Mouse (Mus musculus) heart, adult 2 months (tissue): ENCODE measurements at regions not wholly inside any gene's neighbourhood (a gene's known extent, or its start where the extent isn't known, plus 50 kb on each side); places are given as distances from the start of the nearest gene placed in this dataset.
A peak's percentile ranks its signal among the peaks of the same experiment; 100 is the strongest.

Experiments
- DNase-seq, 2 experiments: peaks; one replicate each; pipeline ENCODE4 v3.0.0; 2021
- H3K27ac ChIP-seq: fragments of 200-600 bp; 2 replicates; pipeline ENCODE4 v1.8.1; 2022
- H3K27me3 ChIP-seq: fragments of 200-500 bp; 2 replicates; pipeline ENCODE4 v1.6.1; 2012; ENCODE audit warnings: mild to moderate bottlenecking, low read length, inconsistent platforms, mixed read lengths; ENCODE audit not compliant: control insufficient read depth, insufficient read depth
- H3K36me3 ChIP-seq: fragments of 200-500 bp; 2 replicates; pipeline ENCODE4 v1.6.1; 2012; ENCODE audit warnings: low read length, inconsistent platforms; ENCODE audit not compliant: control insufficient read depth, insufficient read depth
- H3K4me1 ChIP-seq: fragments of 200-500 bp; 2 replicates; pipeline ENCODE4 v1.6.1; 2011; ENCODE audit warnings: low read length; ENCODE audit not compliant: control insufficient read depth, insufficient read depth
- H3K4me3 ChIP-seq: fragments of 200-600 bp; 2 replicates; pipeline ENCODE4 v1.8.1; 2022
- H3K79me2 ChIP-seq: fragments of 200-500 bp; replicated peaks from 2 replicates; pipeline ENCODE4 v1.6.1; 2012; ENCODE audit warnings: mild to moderate bottlenecking, inconsistent platforms, low read length, moderate library complexity, mixed read lengths; ENCODE audit not compliant: control insufficient read depth, insufficient read depth
- H3K9ac ChIP-seq: fragments of 200-500 bp; 2 replicates; pipeline ENCODE4 v1.6.1; 2012; ENCODE audit warnings: low read depth, mild to moderate bottlenecking, control low read depth, inconsistent platforms, low read length, mixed read lengths
- CTCF ChIP-seq: fragments of 200-600 bp; IDR thresholded peaks from 2 replicates; pipeline ENCODE4 v1.8.1; 2022; ENCODE audit warnings: antibody characterized with exemption, mild to moderate bottlenecking, moderate library complexity
- EP300 ChIP-seq: fragments of 200-500 bp; IDR thresholded peaks from 2 replicates; pipeline ENCODE4 v1.6.1; 2011; ENCODE audit warnings: low read depth, low read length, control low read depth; ENCODE audit not compliant: insufficient read depth
- POLR2A ChIP-seq: fragments of 200-500 bp; IDR thresholded peaks from 2 replicates; pipeline ENCODE4 v1.6.1; 2011; ENCODE audit warnings: mild to moderate bottlenecking, low read depth, low read length, control low read depth; ENCODE audit not compliant: insufficient read depth
- WGBS: fragments of 180-500 bp; shearing (Covaris S2); methylation state at CpG from one replicate; pipeline ENCODE4 v1.1.7; 2018; 5-methylcytosine and 5-hydroxymethylcytosine counted together
- intact Hi-C: fragments of 180-260 bp; cut with DNase I; formaldehyde crosslinking; loops from one replicate; pipeline ENCODE4 v1.15.1; 2025

DNA sequence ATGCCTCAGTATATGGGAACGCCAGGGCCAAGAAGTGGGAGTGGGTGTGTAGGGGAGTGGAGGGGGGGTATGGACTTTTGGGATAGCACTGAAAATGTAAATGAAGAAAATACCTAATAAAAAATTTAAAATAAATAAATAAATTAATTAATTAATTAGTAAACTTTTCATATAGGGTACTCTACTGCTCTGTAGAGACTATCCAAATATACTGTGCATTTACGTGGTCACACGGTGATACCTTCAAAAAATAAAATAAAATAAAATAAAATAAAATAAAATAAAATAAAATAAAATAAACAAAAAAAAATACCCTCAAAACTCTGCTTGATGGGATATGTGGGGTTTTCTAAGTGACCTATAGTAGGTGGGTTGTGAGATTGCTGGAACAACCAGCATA, 479.2 kb upstream of the Atp2b1 start:
- no peaks in the 10 kb centered on the region for H3K79me2 ChIP-seq
- no peak for DNase-seq
- H3K4me3 ChIP-seq: no peak overlapping the region
- no peaks in the 10 kb centered on the region for H3K36me3 ChIP-seq
- no peak overlapping the region for H3K9ac ChIP-seq
- no peak overlapping the region for H3K27ac ChIP-seq
- TF ChIP-seq CTCF (no peak), EP300 (no peak), POLR2A (no peak)
- H3K27me3 ChIP-seq: no peaks in the 10 kb centered on the region
- 94% methylated on average over 3 of the region's 3 CpGs for WGBS
- H3K4me1 ChIP-seq: no peaks in the 10 kb centered on the region
- intact Hi-C loops: no loop called here

DNA sequence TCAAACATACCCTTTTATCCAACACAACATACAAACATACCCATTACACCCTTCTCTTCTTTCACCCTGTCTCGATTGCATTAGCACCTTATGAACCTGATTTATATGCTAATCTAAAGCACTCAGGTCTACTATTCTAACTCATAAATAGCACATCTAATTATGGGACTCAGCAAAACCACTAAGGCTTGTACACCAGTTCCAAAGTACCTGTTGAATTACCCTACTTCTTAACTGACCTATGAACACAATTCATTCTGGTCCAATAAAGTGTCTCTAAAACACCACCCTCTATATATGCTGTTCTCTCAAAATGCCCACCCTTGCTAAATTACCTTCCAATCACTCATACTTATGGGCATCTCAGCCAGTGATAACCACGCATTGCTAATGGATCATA, 452.7 kb upstream of the Atp2b1 start:
- H3K4me1 ChIP-seq: no peaks in the 10 kb centered on the region
- TF ChIP-seq POLR2A (no peak), EP300 (no peak), CTCF (no peak)
- intact Hi-C loops: no loop called here
- no peak overlapping the region for H3K4me3 ChIP-seq
- H3K27me3 ChIP-seq: no peaks in the 10 kb centered on the region
- no peaks in the 10 kb centered on the region for H3K36me3 ChIP-seq
- no peak for DNase-seq
- H3K79me2 ChIP-seq: no peaks in the 10 kb centered on the region
- WGBS: 79% methylated on average over 2 of the region's 2 CpGs
- no peak overlapping the region for H3K27ac ChIP-seq
- H3K9ac ChIP-seq: no peak overlapping the region

DNA sequence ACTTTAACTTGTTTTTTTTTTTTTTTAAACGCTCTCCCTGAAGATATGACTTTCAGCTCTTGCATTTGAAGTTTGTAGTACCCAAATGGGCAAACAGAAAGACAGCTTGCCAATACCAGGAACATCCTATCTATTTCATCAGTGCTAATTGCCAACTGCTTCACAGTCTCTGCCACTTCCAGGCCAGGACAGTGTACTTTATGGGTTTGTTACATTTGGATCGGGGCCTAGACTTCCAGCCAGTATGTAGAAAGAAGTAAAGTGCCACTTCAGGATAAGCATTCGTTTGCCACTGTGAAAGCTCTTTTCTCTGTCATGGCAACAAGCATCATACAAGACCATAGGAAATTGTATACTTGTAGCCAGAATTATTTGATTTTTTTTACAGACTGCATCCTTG, 439.6 kb upstream of the Atp2b1 start:
- no peaks in the 10 kb centered on the region for H3K79me2 ChIP-seq
- no peak overlapping the region for H3K4me3 ChIP-seq
- TF ChIP-seq EP300 (no peak), POLR2A (no peak), CTCF (no peak)
- intact Hi-C loops: no loop called here
- H3K27ac ChIP-seq: no peak overlapping the region
- 58% methylated on average over 3 of the region's 3 CpGs for WGBS
- H3K27me3 ChIP-seq: no peaks in the 10 kb centered on the region
- no peaks in the 10 kb centered on the region for H3K36me3 ChIP-seq
- no peak for DNase-seq
- H3K9ac ChIP-seq: no peak overlapping the region
- no peaks in the 10 kb centered on the region for H3K4me1 ChIP-seq

DNA sequence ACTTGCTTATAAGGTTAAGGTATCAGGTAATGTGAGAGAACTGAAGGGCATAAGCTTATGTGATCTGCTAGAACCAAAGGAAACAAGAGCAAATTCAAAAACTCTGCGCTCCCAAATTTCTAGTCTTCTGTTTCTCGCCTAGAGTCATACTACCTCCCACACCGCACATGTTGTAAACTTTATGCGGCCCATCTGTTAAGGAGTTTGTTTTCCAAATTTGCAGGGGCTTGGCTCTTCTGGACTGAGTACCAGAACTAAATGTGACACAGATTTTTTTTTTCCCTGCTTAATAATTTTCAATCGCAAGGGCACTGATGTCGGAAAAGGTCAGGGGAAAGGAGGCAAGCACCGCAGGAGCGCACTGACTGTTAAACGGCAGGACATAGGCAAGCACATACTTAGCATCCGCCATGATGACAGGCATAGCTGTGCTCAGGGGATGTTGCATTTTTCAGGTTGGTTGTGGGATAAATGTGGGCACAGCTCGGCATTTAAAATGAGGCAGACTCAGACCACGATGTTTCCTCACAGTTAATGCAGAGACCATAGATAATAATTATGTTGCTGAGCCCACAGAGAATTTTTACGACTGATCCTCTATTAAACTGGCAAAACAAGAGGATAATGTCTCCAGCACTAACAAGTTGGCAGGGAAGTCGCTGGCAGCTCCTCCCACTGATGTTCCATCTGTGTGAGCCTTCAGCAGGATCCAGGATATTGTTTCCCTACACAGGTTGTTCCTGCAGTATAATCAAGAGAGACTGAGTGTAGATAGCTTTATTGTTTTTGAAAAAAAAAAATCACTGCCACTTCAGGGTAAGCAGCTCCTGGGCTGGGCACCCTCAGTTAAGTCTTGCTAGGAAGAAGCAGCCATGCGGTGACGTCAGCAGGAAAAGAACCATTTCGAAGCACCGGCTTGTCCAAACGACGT, 428.2 kb upstream of the Atp2b1 start:
- no peaks in the 10 kb centered on the region for H3K36me3 ChIP-seq
- no peaks in the 10 kb centered on the region for H3K27me3 ChIP-seq
- no peak overlapping the region for H3K9ac ChIP-seq
- TF ChIP-seq POLR2A: no peak
- TF ChIP-seq EP300: no peak
- no peak for TF ChIP-seq CTCF
- H3K4me1 ChIP-seq: no peaks in the 10 kb centered on the region
- no peak overlapping the region for H3K27ac ChIP-seq
- no peak overlapping the region for H3K4me3 ChIP-seq
- H3K79me2 ChIP-seq: no peaks in the 10 kb centered on the region
- WGBS: 84% methylated on average over 20 of the region's 20 CpGs
- DNase-seq: peak; percentile 9 to 19
- intact Hi-C loops: no loop called here

DNA sequence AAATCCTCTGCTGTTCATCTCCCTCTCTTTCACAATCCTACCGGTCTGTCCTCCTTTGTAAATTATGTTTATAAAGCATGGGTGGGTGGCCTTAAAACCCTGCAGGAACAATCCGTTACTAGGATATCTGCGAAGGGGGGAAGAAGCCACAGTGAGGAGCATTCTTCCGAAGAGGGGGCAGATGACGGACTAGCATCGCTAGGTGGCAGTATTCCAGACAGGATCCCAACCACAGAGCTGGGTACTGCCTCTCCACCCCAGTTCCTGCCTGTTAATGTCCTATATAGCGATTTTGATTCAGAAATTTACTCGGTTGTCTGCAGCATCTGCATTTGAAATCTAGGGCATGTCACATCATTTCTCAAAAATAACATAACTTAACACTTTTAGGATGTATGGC, 419.9 kb upstream of the Atp2b1 start:
- Histone ChIP-seq H3K4me3 (no peak overlapping the region), H3K36me3 (no peaks in the 10 kb centered on the region), H3K9ac (no peak overlapping the region), H3K4me1 (no peaks in the 10 kb centered on the region; the same call in 1 of the 2 replicates), H3K79me2 (no peaks in the 10 kb centered on the region), H3K27me3 (no peaks in the 10 kb centered on the region), H3K27ac (no peak overlapping the region)
- intact Hi-C loops: loop anchor here (1.0 to 10.0 kb wide), 2 partner anchors 420 to 591 kb away; partner anchors contain the start of gene Atp2b1
- 17% methylated on average over 8 of the region's 8 CpGs for WGBS
- peak; percentile 66 to 70 for DNase-seq
- TF ChIP-seq POLR2A: no peak
- peak; percentile 88 for TF ChIP-seq CTCF
- TF ChIP-seq EP300: 0 out of 2 replicates have a peak, but pooled peaks have one; percentile 45

DNA sequence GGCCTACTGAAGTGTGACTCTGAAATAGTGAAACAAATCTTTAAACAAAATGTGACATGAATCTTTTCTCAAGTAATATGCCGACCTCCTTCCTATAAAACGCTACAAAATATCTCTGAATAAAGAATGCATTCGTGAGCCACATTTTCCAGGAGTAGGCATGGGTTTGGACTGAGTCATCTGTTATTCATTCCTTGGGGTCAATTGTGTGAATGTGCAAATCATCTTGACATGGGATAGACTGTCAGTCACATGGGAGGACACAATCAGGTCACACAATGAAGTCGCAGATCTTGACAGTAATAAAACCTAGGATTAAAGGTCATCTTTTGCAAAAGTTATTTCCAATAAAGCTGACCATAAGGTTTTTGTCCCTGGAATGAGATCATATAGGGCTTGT, 418.0 kb upstream of the Atp2b1 start:
- H3K36me3 ChIP-seq: no peaks in the 10 kb centered on the region
- DNase-seq: no peak
- no peaks in the 10 kb centered on the region for H3K79me2 ChIP-seq
- H3K27ac ChIP-seq: no peak overlapping the region
- no peaks in the 10 kb centered on the region; the same call in 1 of the 2 replicates for H3K4me1 ChIP-seq
- 73% methylated on average over 4 of the region's 4 CpGs for WGBS
- H3K27me3 ChIP-seq: no peaks in the 10 kb centered on the region
- TF ChIP-seq POLR2A: no peak
- TF ChIP-seq CTCF: no peak
- TF ChIP-seq EP300: no peak
- H3K4me3 ChIP-seq: no peak overlapping the region
- intact Hi-C loops: loop anchor here (10.0 kb wide), 1 partner anchor 419 kb away; the partner anchor contains the start of gene Atp2b1
- no peak overlapping the region for H3K9ac ChIP-seq
